Mouse (Mus musculus): Measurements from ENCODE around the gene Ap3d1.

DNA sequence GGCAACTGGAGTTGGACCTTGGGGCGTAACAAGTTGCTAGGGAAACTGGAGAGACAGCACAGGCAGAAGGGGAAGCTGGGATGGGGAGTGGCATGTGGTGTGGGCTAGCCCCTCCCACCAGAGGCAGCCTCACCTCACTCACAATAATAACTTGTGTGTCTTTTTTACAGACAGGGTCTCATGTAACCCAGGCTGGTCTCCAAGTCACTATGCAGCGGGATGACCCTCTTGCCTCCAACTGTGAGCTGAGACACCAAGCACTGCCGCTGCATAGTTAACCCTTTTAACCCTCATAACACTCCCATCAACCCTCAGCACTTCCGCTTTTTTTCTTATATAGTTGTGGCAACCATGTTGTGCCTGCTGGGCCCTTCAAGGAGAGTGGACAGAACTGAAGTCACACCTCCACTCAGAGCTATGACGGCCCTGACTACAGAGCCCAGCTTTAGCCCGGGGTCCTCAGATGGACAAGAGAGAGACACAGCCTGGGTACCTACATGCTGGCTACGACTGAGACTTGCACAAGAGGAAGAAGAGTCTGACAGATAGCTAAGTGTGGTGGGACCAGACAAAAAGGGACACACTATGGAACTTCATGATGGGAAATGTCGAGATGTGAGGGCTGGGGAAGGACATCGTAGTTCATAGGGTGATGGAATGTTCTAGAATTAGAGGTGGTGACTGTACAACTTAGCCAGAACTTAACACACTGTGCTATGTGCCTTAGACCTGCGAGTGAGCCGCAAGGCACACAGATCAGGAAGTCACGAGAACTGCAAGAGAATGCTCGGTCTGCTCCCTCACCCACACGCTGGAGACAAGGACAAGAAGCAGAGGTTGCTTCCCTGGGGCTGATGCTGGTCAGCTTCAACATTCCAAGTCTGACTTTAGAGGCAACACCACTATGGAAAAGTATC is 49.6 kb downstream of the Ap3d1 start:
- TF ChIP-seq CTCF (IDR thresholded peaks at IDR 0.05; ENCODE audit: borderline replicate concordance, extremely low read depth, insufficient read depth, insufficient read length) (no peak), POLR2A (IDR thresholded peaks at IDR 0.05; ENCODE audit: borderline replicate concordance, extremely low read depth, insufficient read depth, insufficient read length, poor library complexity, severe bottlenecking) (no peak)
